ENCODE assay signal across 10 mouse cellular contexts in genomic region chr16:38306571-38307220, GRCm38 (mm10). TPM values are rescaled to one million over a fixed set of nuclear protein-coding genes. Genes with fewer than 3 reads are reported as not detected.
DNase-seq lines count a peak whose midpoint lies in the region; ATAC-seq and TF ChIP-seq lines count a peak whose summit lies in the region.
"Had no signal": no experiment of that assay in that cellular context is flagged by ENCODE, and none has a peak within 500 bp of the region (broad histone marks: within the 10 kb centered on the region; RNA-seq: fewer than 3 reads in every experiment).

No protein-coding gene starts in this region.

- peaks cover 20% of the 10 kb centered on the region for H3K4me1 ChIP-seq in forebrain, embryonic 10.5 days
- no peaks in the 10 kb centered on the region for H3K4me1 ChIP-seq in forebrain, embryonic 16.5 days (replicated peaks; ENCODE audit: control insufficient read depth, insufficient read depth, low read length)
- H3K4me1 ChIP-seq in thymus, adult 2 months (replicated peaks; ENCODE audit: control insufficient read depth, insufficient read depth, low read length) = no peaks in the 10 kb centered on the region
- 0 out of 2 replicates have a peak, but pooled peaks cover 2% of the 10 kb centered on the region for H3K4me1 ChIP-seq in small intestine, adult 2 months (ENCODE audit: control insufficient read depth, insufficient read depth, insufficient read length, low read length)

- H3K9me3 ChIP-seq in forebrain, embryonic 10.5 days = no peaks in the 10 kb centered on the region
- no peaks in the 10 kb centered on the region for H3K9me3 ChIP-seq in forebrain, embryonic 16.5 days (ENCODE audit: control insufficient read depth, low read length)

- H3K27me3 ChIP-seq in forebrain, embryonic 10.5 days (ENCODE audit: poor library complexity, severe bottlenecking) = peaks cover 5% of the 10 kb centered on the region; the same call in 1 of the 2 replicates
- H3K27me3 ChIP-seq in forebrain, embryonic 16.5 days (replicated peaks; ENCODE audit: control insufficient read depth, insufficient read depth, low read length) = no peaks in the 10 kb centered on the region
- no peaks in the 10 kb centered on the region for H3K27me3 ChIP-seq in thymus, adult 2 months (ENCODE audit: control insufficient read depth, insufficient read depth, low read length)
- no peaks in the 10 kb centered on the region for H3K27me3 ChIP-seq in small intestine, adult 2 months (ENCODE audit: control insufficient read depth, insufficient read depth, low read length)

- H3K9ac ChIP-seq in forebrain, embryonic 16.5 days (replicated peaks; ENCODE audit: low read depth, low read length) = no peak overlapping the region

- ATAC-seq in forebrain, embryonic 16.5 days = no peak
- no peak for ATAC-seq in monocyte, adult 5-6 weeks (replicated peaks; ENCODE audit: insufficient number of reproducible peaks, low FRiP score, low TSS enrichment, poor library complexity, severe bottlenecking)

- WGBS in forebrain, embryonic 10.5 days = 46% methylated on average over 18 of the region's 18 CpGs
- WGBS in forebrain, embryonic 16.5 days = 49% methylated on average over 18 of the region's 18 CpGs
- 75% methylated on average over 18 of the region's 18 CpGs for WGBS in thymus, adult 2 months
- 37% methylated on average over 18 of the region's 18 CpGs for WGBS in small intestine, adult 2 months

- TF ChIP-seq CTCF in thymus, adult 2 months (IDR thresholded peaks at IDR 0.05; ENCODE audit: borderline replicate concordance, control insufficient read depth, extremely low read depth, insufficient read depth, low read length, poor library complexity) = 0 out of 2 replicates have a peak, but pooled peaks have one; percentile 27
- TF ChIP-seq CTCF in small intestine, adult 2 months (IDR thresholded peaks at IDR 0.05; ENCODE audit: extremely low read depth, insufficient read length, insufficient replicate concordance, low read depth, low read length) = peak; percentile 66; the same call in 1 of the 2 replicates

- H3K36me3 ChIP-seq in forebrain, embryonic 10.5 days (replicated peaks) = no peaks in the 10 kb centered on the region
- H3K36me3 ChIP-seq in forebrain, embryonic 16.5 days (ENCODE audit: control insufficient read depth, insufficient read depth) = no peaks in the 10 kb centered on the region
- H3K36me3 ChIP-seq in thymus, adult 2 months (ENCODE audit: control insufficient read depth, insufficient read depth, low read length) = no peaks in the 10 kb centered on the region
- H3K36me3 ChIP-seq in small intestine, adult 2 months (ENCODE audit: control insufficient read depth, insufficient read depth, low read length) = no peaks in the 10 kb centered on the region

- H3K4me2 ChIP-seq in forebrain, embryonic 16.5 days (ENCODE audit: low read length) = no peak overlapping the region

- H3K4me3 ChIP-seq in forebrain, embryonic 10.5 days = no peak overlapping the region
- H3K4me3 ChIP-seq in forebrain, embryonic 16.5 days (replicated peaks; ENCODE audit: low read length) = no peak overlapping the region
- H3K4me3 ChIP-seq in thymus, adult 2 months (ENCODE audit: control insufficient read depth, insufficient read depth, low read length) = no peak overlapping the region
- H3K4me3 ChIP-seq in small intestine, adult 2 months (ENCODE audit: low read depth, low read length) = no peak overlapping the region

- TF ChIP-seq POLR2A in thymus, adult 2 months (IDR thresholded peaks at IDR 0.05; ENCODE audit: control insufficient read depth, extremely low read depth, insufficient read depth, low read length, poor library complexity) = no peak
- no peak for TF ChIP-seq POLR2A in small intestine, adult 2 months (IDR thresholded peaks at IDR 0.05; ENCODE audit: low read depth, low read length)

- peak; percentile 40 for DNase-seq in forebrain, embryonic 10.5 days (ENCODE audit: extremely low spot score, low spot score)
- peak; percentile 11 for DNase-seq in thymus, adult 2 months
- DNase-seq in thymus, adult 18-20 months = no peak
- DNase-seq in kidney, postnatal 4 days = peak; percentile 25 to 50
- no peak for DNase-seq in layer of hippocampus, postnatal 36 days

- peak overlapping the region; percentile 42; the same call in 1 of the 2 replicates for H3K27ac ChIP-seq in forebrain, embryonic 10.5 days
- H3K27ac ChIP-seq in forebrain, embryonic 16.5 days (ENCODE audit: low read length) = no peak overlapping the region
- H3K27ac ChIP-seq in thymus, adult 2 months (ENCODE audit: control insufficient read depth, insufficient read depth, low read length) = no peak overlapping the region
- no peak overlapping the region for H3K27ac ChIP-seq in small intestine, adult 2 months (ENCODE audit: insufficient read depth, low read depth, low read length)

RNA-seq across cellular contexts. Expression of gene Nr1i2, which starts 12.1 kb away (rescaled TPM):
- not detected in 2 replicates for polyA plus RNA-seq in forebrain, embryonic 10.5 days (2016; fragmentation: Nextera tagmentation; extraction: Ambion mirVana)
- polyA plus RNA-seq in forebrain, embryonic 16.5 days (2015; fragmentation: Nextera tagmentation; extraction: Ambion mirVana) = not detected in 2 replicates
- polyA plus RNA-seq in thymus, adult 2 months (2012; rRNA removed) = 0.16 and 0.19 TPM in 2 replicates
- polyA plus RNA-seq in small intestine, adult 2 months (2012; rRNA removed) = 25.5 and 72.6 TPM in 2 replicates
- not detected in 3 replicates for total RNA-seq in monocyte, adult 5-6 weeks (2017)
- total RNA-seq in layer of hippocampus, postnatal 36 days (2021) = not detected
- total RNA-seq: neutrophil, adult 5-6 weeks had no signal
- polyA plus RNA-seq: heart, embryonic 14.5 days had no signal

RNA-seq across cellular contexts. Expression of gene Maats1, which starts 35.2 kb away (rescaled TPM):
- 0.31 and 0.36 TPM in 2 replicates for polyA plus RNA-seq in forebrain, embryonic 10.5 days (2016; fragmentation: Nextera tagmentation; extraction: Ambion mirVana)
- 0.43 and 0.66 TPM in 2 replicates for polyA plus RNA-seq in forebrain, embryonic 16.5 days (2015; fragmentation: Nextera tagmentation; extraction: Ambion mirVana)
- polyA plus RNA-seq in thymus, adult 2 months (2012; rRNA removed) = 0.05 and 0.12 TPM in 2 replicates
- polyA plus RNA-seq in small intestine, adult 2 months (2012; rRNA removed) = 0.05 and 0.16 TPM in 2 replicates
- total RNA-seq in monocyte, adult 5-6 weeks (2017) = 0.21 TPM in 1 of 3 replicates, not detected in the others
- 1 to 10 TPM in 1 of 2 experiments, under 1 TPM in 1; 0.95 to 1.4 TPM for total RNA-seq in layer of hippocampus, postnatal 36 days (2021)
- total RNA-seq: neutrophil, adult 5-6 weeks had no signal
- polyA plus RNA-seq: heart, embryonic 14.5 days had no signal

RNA-seq across cellular contexts. Expression of gene Cox17, which starts 40.1 kb away (rescaled TPM):
- polyA plus RNA-seq in forebrain, embryonic 10.5 days (2016; fragmentation: Nextera tagmentation; extraction: Ambion mirVana) = 134 TPM in 2 replicates
- polyA plus RNA-seq in forebrain, embryonic 16.5 days (2015; fragmentation: Nextera tagmentation; extraction: Ambion mirVana) = 85.4 and 88.6 TPM in 2 replicates
- polyA plus RNA-seq in thymus, adult 2 months (2012; rRNA removed) = 61.0 and 68.7 TPM in 2 replicates
- polyA plus RNA-seq in small intestine, adult 2 months (2012; rRNA removed) = 31.6 and 76.2 TPM in 2 replicates
- total RNA-seq in monocyte, adult 5-6 weeks (2017) = 312 to 519 TPM (median 389 TPM) in 3 replicates
- total RNA-seq in layer of hippocampus, postnatal 36 days (2021) = 100 to 1,000 TPM; 120 to 146 TPM

RNA-seq across cellular contexts. Expression of gene Gm21987, which starts 40.1 kb away (rescaled TPM):
- polyA plus RNA-seq in forebrain, embryonic 10.5 days (2016; fragmentation: Nextera tagmentation; extraction: Ambion mirVana) = not detected in 2 replicates
- polyA plus RNA-seq in forebrain, embryonic 16.5 days (2015; fragmentation: Nextera tagmentation; extraction: Ambion mirVana) = not detected in 2 replicates
- polyA plus RNA-seq in thymus, adult 2 months (2012; rRNA removed) = not detected in 2 replicates
- polyA plus RNA-seq in small intestine, adult 2 months (2012; rRNA removed) = not detected in 2 replicates
- not detected in 3 replicates for total RNA-seq in monocyte, adult 5-6 weeks (2017)
- not detected for total RNA-seq in layer of hippocampus, postnatal 36 days (2021)
- total RNA-seq: neutrophil, adult 5-6 weeks had no signal

RNA-seq across cellular contexts. Expression of gene Popdc2, which starts 55.3 kb away (rescaled TPM):
- 0.63 and 0.73 TPM in 2 replicates for polyA plus RNA-seq in forebrain, embryonic 10.5 days (2016; fragmentation: Nextera tagmentation; extraction: Ambion mirVana)
- 0.31 and 0.51 TPM in 2 replicates for polyA plus RNA-seq in forebrain, embryonic 16.5 days (2015; fragmentation: Nextera tagmentation; extraction: Ambion mirVana)
- 3.1 and 33.2 TPM in 2 replicates for polyA plus RNA-seq in thymus, adult 2 months (2012; rRNA removed)
- 6.5 and 7.7 TPM in 2 replicates for polyA plus RNA-seq in small intestine, adult 2 months (2012; rRNA removed)
- total RNA-seq in monocyte, adult 5-6 weeks (2017) = not detected in 3 replicates
- under 1 TPM; 0.50 to 0.63 TPM for total RNA-seq in layer of hippocampus, postnatal 36 days (2021)

Comparison
In these comparisons a context has a peak if more than half of its experiments do, and no peak if none do; other contexts are left out.
1. DNase-seq: peak in forebrain, embryonic 10.5 days (single experiment), thymus, adult 2 months (single experiment) and kidney, postnatal 4 days (2 of 2); none in thymus, adult 18-20 months (0 of 2) and layer of hippocampus, postnatal 36 days (0 of 2).
2. RNA of gene Nr1i2, which starts 12.1 kb away (polyA plus RNA-seq): 25.5 to 72.6 TPM in small intestine, adult 2 months; 0.16 to 0.19 TPM in thymus, adult 2 months, not detected in forebrain, embryonic 10.5 days and not detected in forebrain, embryonic 16.5 days; every median in the first group is over 10 times any median in the second.